Mouse (Mus musculus): Measurements from ENCODE around the gene C2cd5.

DNA sequence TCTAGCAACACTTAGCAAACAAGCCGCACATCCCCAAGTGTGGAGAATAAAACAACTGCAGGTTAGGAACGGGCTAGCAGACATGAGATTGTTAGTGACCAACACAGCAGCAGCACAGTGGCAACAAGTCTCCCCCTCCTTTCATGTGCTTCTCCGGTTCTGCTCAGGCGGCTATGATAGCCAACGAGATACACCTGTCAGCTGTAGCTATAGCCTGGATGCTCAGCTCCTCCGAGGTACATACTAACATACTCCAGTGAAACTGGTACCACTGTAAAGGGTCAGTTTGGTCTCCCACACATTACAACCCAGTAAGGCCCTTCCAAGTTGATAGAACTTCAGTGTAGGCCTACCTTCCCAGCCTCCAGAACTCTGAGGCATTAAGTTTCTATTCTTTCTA, 76.2 kb downstream of the C2cd5 start:
- no peak for TF ChIP-seq CTCF (IDR thresholded peaks at IDR 0.05)
- no peak for TF ChIP-seq EP300 (IDR thresholded peaks at IDR 0.05)

All from lung, postnatal 0 days (tissue).